Mouse (Mus musculus): ENCODE results near the gene Zfp446.

Zfp446 gene

DNA sequence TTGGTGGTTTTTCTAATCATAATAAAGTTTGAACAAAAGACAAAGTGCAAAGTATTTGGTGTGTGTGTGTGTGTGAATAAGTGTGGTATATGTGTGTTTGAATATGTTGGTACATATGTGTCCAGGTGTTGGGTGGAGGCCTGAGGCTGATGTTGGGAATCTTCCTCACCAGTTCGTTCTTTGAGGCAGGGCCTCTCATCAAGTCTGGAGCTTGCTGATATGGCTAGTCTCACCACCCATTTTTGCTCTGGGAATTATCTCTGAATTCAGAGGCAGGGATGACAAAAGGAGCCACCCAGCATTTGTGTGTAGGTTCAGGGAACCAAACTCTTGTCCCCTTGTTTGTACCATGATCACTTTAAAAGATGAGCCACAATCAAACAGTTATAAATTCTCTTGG is 8.1 kb downstream of the Zfp446 start:
- no peak for DNase-seq (ENCODE audit: extremely low read depth, insufficient read length, low spot score)

- DNase-seq (ENCODE audit: extremely low read depth, insufficient read length, low spot score) = no peak
Measured at GRCm38 (mm10) chr7:12986906-12987305, 9.3 kb downstream of the Zfp446 start.

DNA sequence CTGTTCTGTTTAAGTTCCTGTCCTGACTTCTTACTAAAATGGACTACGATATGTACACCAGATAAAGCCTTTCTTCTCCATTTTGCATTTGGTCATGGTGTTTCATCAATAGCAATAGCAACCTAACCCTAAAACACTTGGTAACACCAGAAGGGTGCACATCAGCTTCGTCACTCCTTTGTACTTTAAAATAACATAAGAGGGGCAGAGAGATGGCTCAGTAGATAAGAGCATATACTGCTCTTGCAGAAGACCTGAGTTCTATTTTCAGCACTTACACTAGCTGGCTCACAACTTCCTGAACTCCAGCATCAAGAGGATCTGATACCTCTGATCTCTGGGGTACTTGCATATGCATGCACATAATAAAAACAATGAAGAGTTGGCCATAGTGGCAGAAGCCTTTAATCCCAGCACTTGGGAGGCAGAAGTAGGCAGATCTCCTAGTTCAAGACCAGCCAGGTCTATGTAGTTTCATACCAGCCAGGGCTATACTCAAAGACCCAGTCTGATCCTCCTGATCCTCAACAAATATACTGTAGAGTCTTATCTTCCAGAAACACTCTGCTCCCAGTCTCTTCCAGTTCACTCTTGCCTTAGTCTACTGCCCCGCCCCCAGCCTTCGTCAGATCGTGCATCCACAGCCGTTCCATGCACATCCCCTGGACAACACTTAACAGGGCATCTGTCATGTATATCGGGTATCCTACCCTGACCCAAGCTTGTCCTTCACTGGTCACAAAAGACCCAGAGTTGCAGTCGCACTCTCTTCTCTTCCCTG is 10.0 kb downstream of the Zfp446 start:
- no peak for DNase-seq (ENCODE audit: extremely low read depth, insufficient read length, low spot score)

DNA sequence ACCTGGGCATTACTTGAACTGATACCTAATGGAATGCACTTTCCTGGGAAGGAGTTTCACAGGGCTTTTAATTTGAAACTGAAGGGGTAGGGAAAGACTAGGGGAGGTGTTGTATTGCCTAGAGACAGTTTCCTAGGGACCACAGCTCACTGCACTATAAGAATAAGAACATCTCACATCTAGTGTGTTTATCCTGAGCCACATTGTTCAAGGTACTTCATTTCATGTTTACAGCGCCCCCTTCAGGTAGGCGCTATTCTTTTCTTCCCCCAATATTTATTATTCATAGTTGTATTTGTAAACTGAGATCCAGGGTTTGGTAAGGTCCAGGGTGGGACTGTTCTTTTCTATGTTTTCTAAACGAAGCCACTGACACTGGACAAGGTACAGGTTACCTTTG is 14.6 kb downstream of the Zfp446 start:
- DNase-seq (ENCODE audit: extremely low read depth, insufficient read length, low spot score) = no peak

GRCm38 (mm10) chr7:12993148-12993547 is 15.5 kb downstream of the Zfp446 start:
- no peak for DNase-seq (ENCODE audit: extremely low read depth, insufficient read length, low spot score)

- no peak for DNase-seq (ENCODE audit: extremely low read depth, insufficient read length, low spot score)
Measured at GRCm38 (mm10) chr7:12995862-12996261, 18.2 kb downstream of the Zfp446 start.

GRCm38 (mm10) chr7:12997230-12997629 is 19.6 kb downstream of the Zfp446 start:
- no peak for DNase-seq (ENCODE audit: extremely low read depth, insufficient read length, low spot score)

GRCm38 (mm10) chr7:12998053-12998452 is 20.4 kb downstream of the Zfp446 start, which contains the start of gene Slc27a5:
TSS of gene Slc27a5 (minus strand) at chr7:12998192.
- DNase-seq (ENCODE audit: extremely low read depth, insufficient read length, low spot score) = no peak

GRCm38 (mm10) chr7:12998851-12999250 is 21.2 kb downstream of the Zfp446 start, which contains the start of gene Trim28:
TSS of gene Trim28 (plus strand) at chr7:12999114.
- DNase-seq (ENCODE audit: extremely low read depth, insufficient read length, low spot score) = no peak

- no peak for DNase-seq (ENCODE audit: extremely low read depth, insufficient read length, low spot score)
Measured at GRCm38 (mm10) chr7:13001584-13001983, 23.9 kb downstream of the Zfp446 start.

DNA sequence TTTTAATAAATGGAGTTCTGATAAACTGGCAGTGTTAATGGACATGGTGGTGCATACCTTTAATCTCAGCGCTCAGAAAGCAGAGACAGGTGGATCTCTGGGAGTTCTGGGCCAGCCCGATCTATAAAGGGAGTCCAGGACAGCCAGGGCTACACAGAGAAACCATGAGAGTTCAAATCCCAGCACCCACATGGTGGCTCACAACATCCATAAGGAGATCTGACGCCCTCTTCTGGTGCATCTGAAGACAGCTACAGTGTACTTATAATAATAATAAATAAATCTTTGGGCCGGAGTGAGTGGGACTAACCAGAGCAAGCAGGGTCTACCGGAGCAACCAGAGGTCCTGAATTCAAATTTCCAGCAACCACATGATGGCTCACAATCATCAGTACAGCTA is 25.7 kb downstream of the Zfp446 start:
- no peak for DNase-seq (ENCODE audit: extremely low read depth, insufficient read length, low spot score)

DNA sequence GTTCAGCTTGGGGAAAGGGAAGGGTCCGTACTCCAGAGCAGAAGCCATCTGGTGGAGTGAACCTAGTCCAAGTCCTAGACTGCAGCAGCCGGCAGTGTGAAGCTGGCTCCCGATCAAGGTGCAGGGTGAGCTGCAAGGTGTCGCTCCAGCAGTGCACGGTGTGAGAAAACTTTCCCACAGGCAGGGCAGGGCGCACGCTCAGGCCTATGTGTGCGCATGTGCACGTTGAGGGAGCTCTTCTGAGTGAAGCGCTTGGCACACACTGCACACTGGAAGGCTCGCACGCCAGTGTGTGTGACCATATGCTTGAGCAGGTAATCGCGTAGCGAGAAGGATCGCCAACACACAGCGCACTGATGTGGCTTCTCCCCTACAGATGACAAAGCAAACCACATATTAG is 28.4 kb downstream of the Zfp446 start:
- DNase-seq (ENCODE audit: extremely low read depth, insufficient read length, low spot score) = no peak

DNA sequence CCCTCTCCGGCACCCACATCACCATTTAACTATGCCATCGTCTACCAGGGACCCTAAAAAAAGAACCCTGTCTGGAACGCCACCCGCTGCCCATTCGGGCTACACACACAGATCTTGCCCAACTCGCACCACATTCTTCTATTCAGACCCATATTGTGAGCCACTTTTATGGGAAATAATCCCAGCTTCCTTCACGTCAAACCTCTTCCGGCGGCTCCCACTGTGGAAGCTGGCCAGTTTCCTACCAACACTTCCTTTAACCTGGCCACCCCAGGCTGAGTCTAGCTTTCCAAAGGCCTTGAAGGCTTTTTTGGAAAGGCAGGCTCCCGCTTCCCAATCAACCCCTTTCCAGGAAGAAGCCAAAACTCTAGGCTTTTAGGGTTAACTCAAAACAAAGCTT is 28.9 kb downstream of the Zfp446 start:
- DNase-seq (ENCODE audit: extremely low read depth, insufficient read length, low spot score) = no peak

DNA sequence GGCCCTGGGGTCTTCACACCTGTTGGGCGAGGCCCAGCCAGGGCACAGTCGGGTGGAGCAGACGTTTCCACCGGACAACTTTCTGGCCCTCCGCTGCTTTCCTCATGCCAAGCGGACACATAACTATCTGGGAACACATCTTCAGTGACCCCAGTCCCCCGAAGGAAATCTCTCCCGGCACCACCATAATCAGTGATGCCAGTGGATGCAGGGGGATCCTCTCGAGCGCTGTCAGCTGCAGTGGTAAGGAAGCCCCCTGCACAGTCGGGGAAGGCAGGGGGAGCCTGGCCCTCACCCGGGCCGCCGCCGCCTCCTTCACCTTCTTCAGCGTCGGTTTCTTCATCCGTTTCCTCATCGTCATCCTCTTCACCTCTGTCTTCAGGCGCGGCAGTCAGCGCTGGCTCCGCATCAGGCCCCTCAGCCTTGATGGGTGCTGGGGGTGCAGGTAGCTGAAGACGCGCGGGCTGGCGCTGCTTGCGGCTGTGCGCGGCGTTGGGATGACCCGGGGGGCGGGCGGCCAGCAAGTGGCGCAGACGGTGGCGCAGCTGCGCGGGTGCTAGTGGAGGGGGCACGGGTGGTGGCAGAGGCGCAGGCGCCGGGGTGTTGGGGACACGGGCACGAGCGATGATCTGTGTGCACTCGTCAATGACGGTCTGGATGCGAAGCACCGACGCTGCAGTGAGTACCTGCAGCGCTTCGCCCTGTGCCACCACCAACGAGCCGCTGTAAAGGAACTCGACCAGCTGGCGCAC is 29.9 kb downstream of the Zfp446 start:
- DNase-seq (ENCODE audit: extremely low read depth, insufficient read length, low spot score) = no peak

- peak; percentile 96 for DNase-seq (ENCODE audit: extremely low read depth, insufficient read length, low spot score)
Measured at GRCm38 (mm10) chr7:13009143-13010004, 31.7 kb downstream of the Zfp446 start.

DNA sequence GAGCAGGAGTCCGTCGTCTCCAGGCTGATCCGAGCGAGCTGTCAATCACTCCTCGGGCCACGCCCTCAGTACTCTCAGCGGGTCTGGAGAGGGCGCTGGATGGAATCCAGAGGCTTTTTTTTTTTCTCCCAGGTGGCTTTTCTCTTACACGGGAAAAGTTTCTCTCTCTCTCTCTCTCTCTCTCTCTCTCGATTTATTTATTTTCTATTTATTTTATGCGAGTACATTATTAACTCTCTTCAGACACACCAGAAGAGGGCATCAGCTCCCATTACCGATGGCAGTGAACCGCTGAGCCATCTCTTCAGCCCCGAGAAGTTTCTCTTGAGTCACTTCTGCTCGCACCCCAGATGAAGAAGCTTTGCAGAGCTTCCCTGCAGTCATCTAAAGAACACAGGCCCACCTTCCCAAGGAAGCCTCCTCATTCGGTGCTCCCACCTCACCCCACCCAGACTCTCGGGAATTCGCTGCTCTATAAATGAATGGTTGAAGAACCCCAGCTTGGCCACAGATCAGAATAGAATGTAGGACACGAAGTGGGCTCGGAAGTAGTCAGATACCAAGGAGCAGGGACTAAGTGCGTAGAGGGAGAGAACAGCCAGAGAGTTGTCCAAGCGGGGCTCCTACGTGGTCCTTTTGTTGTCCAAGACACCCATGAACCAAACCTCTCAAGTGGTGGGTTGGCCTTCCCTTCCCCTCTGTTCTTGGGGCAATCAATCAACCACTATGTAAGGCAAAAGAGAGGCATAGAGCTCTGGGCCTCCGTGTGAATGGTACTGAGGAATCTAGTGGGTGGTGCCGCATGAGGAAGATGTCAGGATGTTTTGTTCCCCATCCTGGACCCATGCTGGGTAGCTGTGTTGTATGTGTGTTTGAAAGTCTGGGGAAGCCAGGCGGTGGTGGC is 32.6 kb downstream of the Zfp446 start, which contains the start of gene Zbtb45:
TSS of gene Zbtb45 (minus strand) at position 30 of the 904 bp plus-strand sequence.
- no peak for DNase-seq (ENCODE audit: extremely low read depth, insufficient read length, low spot score)

GRCm38 (mm10) chr7:13013671-13014070 is 36.0 kb downstream of the Zfp446 start:
- DNase-seq (ENCODE audit: extremely low read depth, insufficient read length, low spot score) = no peak

DNA sequence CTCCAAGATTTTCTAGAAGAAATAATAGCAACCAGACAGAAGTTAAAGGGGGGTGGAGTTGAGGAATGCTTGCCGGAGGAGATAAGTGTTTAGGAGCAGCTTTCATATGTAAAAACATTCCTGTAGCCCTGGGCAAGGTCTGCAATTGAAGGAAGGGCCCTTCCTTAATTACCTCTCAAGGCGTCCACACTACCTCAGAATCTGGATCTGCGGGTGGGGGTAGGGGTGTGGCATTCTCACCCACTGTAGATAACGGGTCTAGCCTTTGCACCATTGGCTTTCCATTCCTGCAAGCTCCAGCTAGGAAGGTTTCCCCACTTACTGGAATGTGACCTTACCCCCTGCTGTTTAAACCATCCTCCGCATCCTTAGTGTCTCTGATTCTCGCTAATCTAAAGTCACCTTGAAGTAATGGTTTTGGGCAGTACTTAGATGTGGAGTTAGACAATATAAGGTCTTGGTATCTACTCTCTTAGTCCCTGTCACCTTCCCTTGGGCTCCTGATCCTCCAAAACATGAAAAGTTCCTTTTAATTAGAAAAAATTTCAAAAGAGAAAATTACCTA is 36.7 kb downstream of the Zfp446 start:
- no peak for DNase-seq (ENCODE audit: extremely low read depth, insufficient read length, low spot score)

DNA sequence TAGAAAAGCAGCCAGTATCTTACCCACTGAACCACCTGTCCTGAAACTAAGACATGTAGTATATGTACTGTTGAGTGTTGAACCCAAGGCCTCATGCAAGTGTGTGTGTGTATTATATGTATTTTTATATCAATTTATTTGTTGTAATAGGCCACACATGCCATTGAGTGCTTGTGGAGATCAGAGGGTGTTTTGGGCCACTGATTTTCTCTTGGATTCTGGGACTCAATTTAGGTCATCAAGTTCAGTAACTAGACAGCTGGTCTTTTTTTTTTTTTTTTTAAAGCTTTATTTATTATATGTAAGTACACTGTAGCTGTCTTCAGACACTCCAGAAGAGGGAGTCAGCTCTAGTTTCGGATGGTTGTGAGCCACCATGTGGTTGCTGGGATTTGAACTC is 37.6 kb downstream of the Zfp446 start:
- no peak for DNase-seq (ENCODE audit: extremely low read depth, insufficient read length, low spot score)

All from 3134 (cell line).